Mouse (Mus musculus): ENCODE measurements around the gene Pkn2. TPM values are rescaled to one million over a fixed set of nuclear protein-coding genes. Genes with fewer than 3 reads are reported as not detected.

The Pkn2 gene
- total and polyA plus RNA-seq, 3 experiments: 33.5 to 38.8 (median 34.7) TPM

DNA sequence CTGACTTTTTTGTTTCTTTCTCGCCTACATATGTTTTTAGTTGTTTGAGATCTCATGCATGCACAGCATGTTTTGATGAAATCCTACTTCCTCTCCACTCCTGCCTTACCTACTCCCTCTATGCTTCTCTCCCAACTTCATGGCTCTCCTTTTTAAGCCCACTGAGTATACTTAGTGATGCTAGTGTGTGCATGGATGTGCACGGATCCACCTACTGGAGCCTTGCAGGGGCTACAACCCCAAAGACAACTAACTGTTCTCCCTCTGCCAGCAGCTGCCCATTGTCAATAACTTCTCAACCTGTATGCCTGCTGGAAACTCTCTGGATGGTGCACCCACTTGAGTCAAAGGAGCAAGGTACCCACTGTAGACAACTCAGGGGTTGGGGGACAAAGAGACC lies 17.9 kb upstream of the Pkn2 start:
- Histone ChIP-seq H3K36me3 (ENCODE audit: control insufficient read depth in 1 of 2, insufficient read depth in 2 of 2, low read length in 2 of 2) (peaks cover 0 to 9% of the 10 kb centered on the region in 2 experiments; a peak in 2 of 4 replicates), H3K9ac (ENCODE audit: control insufficient read depth, low read depth, low read length, poor library complexity, severe bottlenecking) (peak overlapping the region; percentile 30; the same call in 1 of the 2 replicates), H3K9me3 (replicated peaks; ENCODE audit: insufficient read depth, low read length) (no peaks in the 10 kb centered on the region), H3K27me3 (ENCODE audit: control insufficient read depth in 1 of 2, insufficient read depth in 2 of 2, low read length in 2 of 2) (no peaks in the 10 kb centered on the region), H3K79me2 (ENCODE audit: control insufficient read depth, insufficient read depth, low read length, poor library complexity) (no peaks in the 10 kb centered on the region), H3K27ac (ENCODE audit: control insufficient read depth, low read depth, low read length) (peak overlapping the region; percentile 74), H3K4me3 (ENCODE audit: control insufficient read depth in 1 of 2, insufficient read depth in 1 of 2, low read depth in 2 of 2, low read length in 2 of 2) (peak overlapping the region in 1 of 2 experiments; percentile 58; a peak in 3 of 4 replicates), H3K4me1 (ENCODE audit: control insufficient read depth in 1 of 2, insufficient read depth in 2 of 2, low read length in 2 of 2) (peaks cover 0 to 15% of the 10 kb centered on the region in 2 experiments; a peak in 3 of 4 replicates)
- DNase-seq (ENCODE audit: low read depth, low spot score): peak; percentile 52
- TF ChIP-seq ZNF384 (IDR thresholded peaks at IDR 0.05; ENCODE audit: low read depth, low read length): no peak
- TF ChIP-seq UBTF (IDR thresholded peaks at IDR 0.05; ENCODE audit: borderline replicate concordance, insufficient read depth, low read depth, low read length): no peak
- TF ChIP-seq ZKSCAN1 (IDR thresholded peaks at IDR 0.05; ENCODE audit: low read depth, low read length): no peak
- TF ChIP-seq TCF12 (IDR thresholded peaks at IDR 0.05; ENCODE audit: low read depth, low read length): no peak
- no peak for TF ChIP-seq MEF2A (IDR thresholded peaks at IDR 0.05; ENCODE audit: extremely low read depth, insufficient replicate concordance, low read depth, low read length, poor library complexity, severe bottlenecking)
- no peak for TF ChIP-seq SMC3 (IDR thresholded peaks at IDR 0.05; ENCODE audit: low read depth, low read length)
- no peak for TF ChIP-seq MYB (IDR thresholded peaks at IDR 0.05; ENCODE audit: low read depth, low read length)
- no peak for TF ChIP-seq ELF1 (IDR thresholded peaks at IDR 0.05; ENCODE audit: low read depth, low read length)
- TF ChIP-seq ZMIZ1 (IDR thresholded peaks at IDR 0.05; ENCODE audit: low read depth, low read length): no peak
- TF ChIP-seq MXI1 (IDR thresholded peaks at IDR 0.05; ENCODE audit: low read depth, low read length): no peak
- no peak for TF ChIP-seq SIN3A (IDR thresholded peaks at IDR 0.05; ENCODE audit: low read length)
- no peak for TF ChIP-seq ETS1 (IDR thresholded peaks at IDR 0.05; ENCODE audit: low read depth, low read length)
- TF ChIP-seq USF1 (IDR thresholded peaks at IDR 0.05; ENCODE audit: low read depth, low read length): no peak
- TF ChIP-seq MAFK (IDR thresholded peaks at IDR 0.05; ENCODE audit: borderline replicate concordance, low read depth, low read length): no peak
- TF ChIP-seq NELFE (IDR thresholded peaks at IDR 0.05; ENCODE audit: low read depth, low read length): no peak

DNA sequence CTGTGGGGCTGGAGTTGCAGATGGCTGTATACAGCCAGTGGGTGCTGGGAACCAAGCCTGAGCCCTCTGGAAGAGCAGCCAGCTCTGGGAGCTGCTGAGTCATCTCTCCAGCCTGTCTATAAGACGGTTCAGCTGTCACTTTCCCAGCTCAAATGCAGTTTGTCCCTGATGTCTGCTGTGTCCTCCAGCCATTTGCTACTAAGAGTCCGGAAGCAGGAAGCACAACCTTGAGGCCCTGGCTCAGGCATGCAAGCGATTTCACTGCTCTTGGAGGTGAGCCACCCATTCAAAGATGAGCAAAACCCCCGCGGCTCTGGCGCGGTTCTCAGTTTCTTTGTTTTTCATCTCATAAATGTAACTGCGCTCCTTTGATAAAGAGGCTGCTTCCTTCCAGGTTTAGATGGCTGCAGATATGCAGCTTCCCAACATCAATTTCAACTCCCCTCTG lies 17.2 kb upstream of the Pkn2 start:
- TF ChIP-seq ZC3H11A (IDR thresholded peaks at IDR 0.05; ENCODE audit: low read depth, low read length) (no peak), E2F4 (IDR thresholded peaks at IDR 0.05; ENCODE audit: borderline replicate concordance, low read depth, low read length) (no peak), EP300 (IDR thresholded peaks at IDR 0.05; ENCODE audit: low read depth in 1 of 2, low read length in 2 of 2) (peak in 1 of 2 experiments; percentile 78; a peak in 3 of 4 replicates), CTCF (IDR thresholded peaks at IDR 0.05 in 2 of 3, conservative IDR thresholded peaks at IDR 0.05 in 1 of 3; ENCODE audit: control insufficient read depth in 1 of 3, insufficient read depth in 1 of 3, low read depth in 2 of 3, low read length in 3 of 3, poor library complexity in 1 of 3, severe bottlenecking in 1 of 3) (no peak), MXI1 (IDR thresholded peaks at IDR 0.05; ENCODE audit: low read depth, low read length) (0 out of 2 replicates have a peak, but pooled peaks have one; percentile 38), TCF12 (IDR thresholded peaks at IDR 0.05; ENCODE audit: low read depth, low read length) (peak; percentile 78), CHD2 (IDR thresholded peaks at IDR 0.05; ENCODE audit: low read length) (no peak), HCFC1 (IDR thresholded peaks at IDR 0.05; ENCODE audit: low read depth, low read length) (no peak), USF1 (IDR thresholded peaks at IDR 0.05; ENCODE audit: low read depth, low read length) (no peak), TAL1 (IDR thresholded peaks at IDR 0.05; ENCODE audit: low read length) (0 out of 2 replicates have a peak, but pooled peaks have one; percentile 17), BHLHE40 (IDR thresholded peaks at IDR 0.05; ENCODE audit: borderline replicate concordance, low read depth, low read length) (no peak), ELF1 (IDR thresholded peaks at IDR 0.05; ENCODE audit: low read depth, low read length) (peak; percentile 90), KAT2A (conservative IDR thresholded peaks at IDR 0.05; ENCODE audit: low read depth, low read length) (no peak), UBTF (IDR thresholded peaks at IDR 0.05; ENCODE audit: borderline replicate concordance, insufficient read depth, low read depth, low read length) (no peak), TBP (IDR thresholded peaks at IDR 0.05; ENCODE audit: low read depth, low read length) (peak; percentile 79), GATA1 (IDR thresholded peaks at IDR 0.05; ENCODE audit: low read depth, low read length) (peak; percentile 76), SMC3 (IDR thresholded peaks at IDR 0.05; ENCODE audit: low read depth, low read length) (peak; percentile 6; the same call in 1 of the 2 replicates), NELFE (IDR thresholded peaks at IDR 0.05; ENCODE audit: low read depth, low read length) (peak; percentile 27; the same call in 1 of the 2 replicates), POLR2A (IDR thresholded peaks at IDR 0.05; ENCODE audit: control insufficient read depth in 1 of 2, insufficient read depth in 1 of 2, low read depth in 1 of 2, low read length in 2 of 2, poor library complexity in 1 of 2) (peak in 1 of 2 experiments; percentile 71; a peak in 2 of 4 replicates), SIN3A (IDR thresholded peaks at IDR 0.05; ENCODE audit: low read length) (peak; percentile 49), MAX (IDR thresholded peaks at IDR 0.05; ENCODE audit: low read length) (0 out of 2 replicates have a peak, but pooled peaks have one; percentile 11), ZNF384 (IDR thresholded peaks at IDR 0.05; ENCODE audit: low read depth, low read length) (no peak), USF2 (IDR thresholded peaks at IDR 0.05; ENCODE audit: borderline replicate concordance in 1 of 2, insufficient read depth in 1 of 2, low read depth in 1 of 2, low read length in 2 of 2) (no peak)
- Histone ChIP-seq H3K4me3 (ENCODE audit: control insufficient read depth in 1 of 2, insufficient read depth in 1 of 2, low read depth in 2 of 2, low read length in 2 of 2) (peak overlapping the region; percentile 34 to 58), H3K9ac (ENCODE audit: control insufficient read depth, low read depth, low read length, poor library complexity, severe bottlenecking) (peak overlapping the region; percentile 30), H3K27ac (ENCODE audit: control insufficient read depth, low read depth, low read length) (peak overlapping the region; percentile 74), H3K79me2 (ENCODE audit: control insufficient read depth, insufficient read depth, low read length, poor library complexity) (no peaks in the 10 kb centered on the region), H3K4me1 (ENCODE audit: control insufficient read depth in 1 of 2, insufficient read depth in 2 of 2, low read length in 2 of 2) (peaks cover 0 to 15% of the 10 kb centered on the region in 2 experiments; a peak in 3 of 4 replicates), H3K27me3 (ENCODE audit: control insufficient read depth in 1 of 2, insufficient read depth in 2 of 2, low read length in 2 of 2) (no peaks in the 10 kb centered on the region), H3K9me3 (replicated peaks; ENCODE audit: insufficient read depth, low read length) (no peaks in the 10 kb centered on the region), H3K36me3 (ENCODE audit: control insufficient read depth in 1 of 2, insufficient read depth in 2 of 2, low read length in 2 of 2) (peaks cover 0 to 9% of the 10 kb centered on the region in 2 experiments; a peak in 2 of 4 replicates)
- peak; percentile 92 for DNase-seq (ENCODE audit: low read depth, low spot score)

All from MEL (cell line).